ENCODE assay signal across 8 mouse cellular contexts in the genomic region with DNA sequence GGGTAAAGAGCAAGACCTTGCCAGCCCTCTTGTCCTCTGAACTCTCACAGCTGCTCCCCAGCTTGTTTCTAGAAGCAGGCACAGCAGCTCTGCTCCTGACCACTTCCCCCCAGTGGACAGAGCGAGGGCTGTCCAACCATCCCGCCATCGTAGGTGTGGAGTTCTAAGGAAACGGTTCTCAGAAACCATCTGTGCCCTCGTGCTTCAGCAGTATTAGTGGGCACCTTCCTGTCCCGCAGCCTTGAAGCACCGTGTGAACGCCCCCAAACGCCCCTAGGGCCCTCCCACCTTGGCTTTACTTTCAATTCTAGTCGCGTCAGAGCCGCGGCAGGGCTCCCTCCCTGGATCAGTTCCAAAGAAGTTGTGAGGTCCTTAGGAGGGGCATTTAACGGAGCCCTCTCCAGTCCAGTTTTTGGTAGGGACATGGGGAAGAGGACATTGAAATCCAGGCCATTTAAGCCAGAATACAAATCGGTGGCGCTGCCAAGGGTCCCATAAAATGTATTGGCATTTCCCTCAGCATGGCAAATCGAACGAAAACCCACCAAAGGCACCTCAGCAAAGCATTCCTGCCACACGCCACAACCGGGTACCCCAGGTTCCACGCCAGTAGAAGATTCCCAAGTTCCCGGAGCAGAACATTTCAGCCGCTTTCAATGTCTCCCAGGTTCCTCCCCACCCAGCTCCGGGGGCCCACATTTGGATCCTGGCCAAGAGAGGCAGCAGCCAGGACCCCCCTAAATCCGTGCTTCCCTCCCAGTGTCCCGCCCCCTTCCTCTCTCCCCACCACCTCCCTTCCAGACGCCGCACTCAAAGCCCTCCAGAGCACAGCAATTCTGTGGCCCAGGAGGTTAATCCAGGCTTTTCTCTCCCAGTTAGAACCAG. TPM values are rescaled to one million over a fixed set of nuclear protein-coding genes. Genes with fewer than 3 reads are reported as not detected.
A peak's percentile ranks its signal among the peaks of the same experiment; 100 is the strongest.
DNase-seq lines count a peak whose midpoint lies in the region; ATAC-seq lines count a peak whose summit lies in the region.

No protein-coding gene starts in this region.

- ATAC-seq in megakaryocyte progenitor cell, adult 5-6 weeks (replicated peaks; ENCODE audit: poor library complexity), result peak; percentile 27; the same call in 1 of the 2 replicates
- ATAC-seq in stomach, embryonic 15.5 days (ENCODE audit: insufficient read depth, low FRiP score, low read depth), result no peak
- no peak for ATAC-seq in CD4-positive, CD25-positive, alpha-beta regulatory T cell, adult 4 months

- DNase-seq in urinary bladder, adult 18-20 months (ENCODE audit: low spot score in 2 of 2), result peak; percentile 6 to 13
- no peak for DNase-seq in urinary bladder, postnatal 10 days (ENCODE audit: low spot score)
- peak; percentile 50 for DNase-seq in forebrain, embryonic 10.5 days (ENCODE audit: extremely low spot score, low spot score)
- DNase-seq in heart, postnatal 10 days, result peak; percentile 44 to 56
- peak; percentile 58 to 81 for DNase-seq in kidney, postnatal 25 days

- no peaks in the 10 kb centered on the region for H3K9me3 ChIP-seq in forebrain, embryonic 10.5 days
- no peaks in the 10 kb centered on the region for H3K9me3 ChIP-seq in stomach, embryonic 15.5 days

- peaks cover 29% of the 10 kb centered on the region for H3K27me3 ChIP-seq in forebrain, embryonic 10.5 days (ENCODE audit: poor library complexity, severe bottlenecking)
- H3K27me3 ChIP-seq in stomach, embryonic 15.5 days (replicated peaks), result no peaks in the 10 kb centered on the region

- peaks cover 28% of the 10 kb centered on the region for H3K4me1 ChIP-seq in forebrain, embryonic 10.5 days
- peaks cover 19% of the 10 kb centered on the region; the same call in 1 of the 2 replicates for H3K4me1 ChIP-seq in stomach, embryonic 15.5 days

- H3K27ac ChIP-seq in forebrain, embryonic 10.5 days, result peak overlapping the region; percentile 92
- H3K27ac ChIP-seq in stomach, embryonic 15.5 days, result peak overlapping the region; percentile 31; the same call in 1 of the 2 replicates

- intact Hi-C loops in heart, postnatal 10 days (cut with DNase I), result loop anchor here (5.0 to 10.0 kb wide), 2 partner anchors 369 to 441 kb away; partner anchors contain the start of gene Rfk

- H3K4me2 ChIP-seq in stomach, embryonic 15.5 days, result peak overlapping the region; percentile 95

- no peaks in the 10 kb centered on the region for H3K36me3 ChIP-seq in forebrain, embryonic 10.5 days (replicated peaks)
- H3K36me3 ChIP-seq in stomach, embryonic 15.5 days, result no peaks in the 10 kb centered on the region

- H3K9ac ChIP-seq in stomach, embryonic 15.5 days, result peak overlapping the region; percentile 66

- peak overlapping the region; percentile 83 for H3K4me3 ChIP-seq in forebrain, embryonic 10.5 days
- peak overlapping the region; percentile 74 for H3K4me3 ChIP-seq in stomach, embryonic 15.5 days (replicated peaks)

- 0% methylated on average over 28 of the region's 28 CpGs for WGBS in forebrain, embryonic 10.5 days
- 1% methylated on average over 28 of the region's 28 CpGs for WGBS in stomach, embryonic 15.5 days

RNA-seq across cellular contexts. Expression of gene Pcsk5, which starts 1.5 kb away (rescaled TPM):
- polyA plus RNA-seq in forebrain, embryonic 10.5 days (2016; fragmentation: Nextera tagmentation; extraction: Ambion mirVana), result 9.6 and 11.2 TPM in 2 replicates
- total RNA-seq in heart, postnatal 10 days (2021), result 1 to 10 TPM; 6.7 TPM
- total RNA-seq in megakaryocyte progenitor cell, adult 5-6 weeks (2015), result not detected in 2 replicates
- not detected in 2 replicates for total RNA-seq in megakaryocyte progenitor cell, adult 5-6 weeks (2017)
- 18.0 and 19.2 TPM in 2 replicates for polyA plus RNA-seq in stomach, embryonic 15.5 days (2015; fragmentation: Nextera tagmentation; extraction: Ambion mirVana)
- not detected for polyA plus RNA-seq in CD4-positive, CD25-positive, alpha-beta regulatory T cell, adult 4 months (2017; shearing (Covaris generic))
